Mouse (Mus musculus): Measurements from ENCODE around the gene Glrx5. TPM values are rescaled to one million over a fixed set of nuclear protein-coding genes. Genes with fewer than 3 reads are reported as not detected.

The Glrx5 gene
- polyA plus RNA-seq, 2 experiments, result 70.0 to 175 TPM

DNA sequence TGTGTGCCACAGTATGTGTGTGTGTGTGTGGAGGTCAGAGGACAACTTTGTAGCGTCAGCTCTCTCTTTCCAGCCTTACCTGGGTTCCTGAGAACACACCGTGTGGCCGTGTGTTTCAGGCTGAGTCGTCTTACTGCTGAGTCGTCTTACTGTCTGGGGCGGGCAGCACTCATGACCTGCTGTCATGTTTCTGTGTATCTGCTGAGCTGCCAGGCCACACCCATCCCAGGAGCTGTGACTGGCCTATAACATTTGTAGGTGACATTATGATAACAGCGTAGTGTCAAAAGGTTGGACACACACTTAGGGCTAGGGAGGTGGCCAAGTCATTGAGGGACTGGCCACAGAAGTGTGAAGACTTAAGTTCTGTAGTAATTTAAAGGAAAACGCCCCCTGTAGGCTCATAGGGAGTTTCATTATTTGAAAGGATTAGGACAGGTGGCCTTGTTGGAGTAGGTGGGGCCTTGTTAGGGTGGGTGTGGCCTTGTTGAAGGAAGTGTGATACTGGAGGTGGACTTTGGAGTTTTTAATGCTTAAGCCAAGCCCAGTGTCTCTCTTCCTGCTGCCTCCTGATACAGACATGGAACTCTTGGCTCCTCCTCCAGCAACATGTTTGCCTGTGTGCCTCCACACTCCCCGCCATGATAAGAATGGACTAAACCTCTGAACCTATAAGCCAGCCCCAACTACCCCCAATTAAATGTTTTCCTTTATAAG, 36.3 kb upstream of the Glrx5 start:
- Histone ChIP-seq H3K27me3 (ENCODE audit: control insufficient read depth, insufficient read depth, low read length) (no peaks in the 10 kb centered on the region), H3K4me2 (replicated peaks; ENCODE audit: low read depth, low read length, severe bottlenecking) (no peak overlapping the region), H3K9me3 (ENCODE audit: control insufficient read depth, low read length) (no peaks in the 10 kb centered on the region), H3K4me3 (replicated peaks; ENCODE audit: low read length) (no peak overlapping the region), H3K27ac (replicated peaks; ENCODE audit: low read depth, low read length) (no peak overlapping the region), H3K36me3 (ENCODE audit: control insufficient read depth, insufficient read depth, low read length) (no peaks in the 10 kb centered on the region), H3K9ac (ENCODE audit: low read depth, low read length, severe bottlenecking) (no peak overlapping the region), H3K4me1 (ENCODE audit: control insufficient read depth, insufficient read depth, low read length) (no peaks in the 10 kb centered on the region)
- WGBS, result 78% methylated on average over 9 of the region's 9 CpGs
- ATAC-seq (ENCODE audit: low FRiP score, low read depth), result no peak
- TF ChIP-seq POLR2A (IDR thresholded peaks at IDR 0.05; ENCODE audit: borderline replicate concordance, extremely low read depth, insufficient read depth, insufficient read length), result no peak
- DNase-seq (ENCODE audit: low spot score), result no peak

DNA sequence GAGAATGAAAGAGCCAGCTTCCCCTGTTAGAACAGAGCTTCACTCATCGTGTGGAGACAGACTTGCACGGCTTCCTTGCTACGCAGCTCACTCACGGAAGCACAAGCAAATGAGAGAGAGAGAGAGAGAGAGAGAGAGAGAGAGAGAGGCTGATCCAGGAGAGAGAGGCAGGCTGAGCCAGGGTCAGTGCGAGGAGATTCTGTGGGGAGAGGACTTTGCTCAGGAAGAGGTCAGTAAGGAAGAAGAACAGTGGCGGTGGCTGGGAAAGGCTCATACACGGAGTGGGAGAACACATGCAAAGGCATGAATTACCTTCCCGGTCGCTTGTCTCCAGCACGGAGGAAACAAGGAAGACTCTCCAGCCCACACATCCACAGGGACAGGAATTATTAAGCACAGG, 35.3 kb upstream of the Glrx5 start:
- Histone ChIP-seq H3K36me3 (ENCODE audit: control insufficient read depth, insufficient read depth, low read length) (no peaks in the 10 kb centered on the region), H3K4me3 (replicated peaks; ENCODE audit: low read length) (no peak overlapping the region), H3K9ac (ENCODE audit: low read depth, low read length, severe bottlenecking) (no peak overlapping the region), H3K4me1 (ENCODE audit: control insufficient read depth, insufficient read depth, low read length) (no peaks in the 10 kb centered on the region), H3K9me3 (ENCODE audit: control insufficient read depth, low read length) (no peaks in the 10 kb centered on the region), H3K27ac (replicated peaks; ENCODE audit: low read depth, low read length) (no peak overlapping the region), H3K4me2 (replicated peaks; ENCODE audit: low read depth, low read length, severe bottlenecking) (no peak overlapping the region), H3K27me3 (ENCODE audit: control insufficient read depth, insufficient read depth, low read length) (no peaks in the 10 kb centered on the region)
- TF ChIP-seq POLR2A (IDR thresholded peaks at IDR 0.05; ENCODE audit: borderline replicate concordance, extremely low read depth, insufficient read depth, insufficient read length), result no peak
- no peak for DNase-seq (ENCODE audit: low spot score)
- WGBS, result 85% methylated on average over 10 of the region's 10 CpGs
- ATAC-seq (ENCODE audit: low FRiP score, low read depth), result no peak

DNA sequence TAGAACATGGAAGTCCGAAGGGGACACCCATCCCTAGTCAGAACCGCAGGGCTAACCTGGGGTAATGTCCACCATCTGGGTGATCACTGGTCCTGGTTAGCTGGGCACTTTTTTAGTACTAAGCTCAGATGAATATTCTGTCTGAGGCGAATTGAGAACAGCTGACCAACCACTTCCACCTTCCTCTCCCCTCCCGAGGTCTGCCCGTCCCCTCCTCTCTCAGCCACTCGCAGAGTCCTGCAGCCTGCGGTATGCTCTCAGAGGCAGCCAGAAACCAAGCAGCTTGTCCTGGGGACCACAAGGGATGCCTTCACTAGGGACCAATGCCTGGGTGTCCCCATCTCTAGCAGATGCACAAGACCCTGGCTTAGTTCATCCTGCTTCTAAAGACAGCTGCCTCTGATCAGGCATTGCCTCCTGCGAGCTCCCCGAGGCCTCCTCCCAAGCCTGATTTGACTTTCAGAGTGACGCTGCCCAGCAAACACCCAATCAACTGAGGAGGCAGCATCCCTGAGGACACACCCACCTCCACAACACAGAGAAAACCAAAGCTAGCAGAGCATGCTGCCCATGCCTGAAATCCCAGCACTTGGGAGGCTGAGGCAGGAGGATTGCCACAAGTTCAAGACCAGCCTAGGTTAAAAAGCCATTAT, 34.7 kb upstream of the Glrx5 start:
- no peak for TF ChIP-seq POLR2A (IDR thresholded peaks at IDR 0.05; ENCODE audit: borderline replicate concordance, extremely low read depth, insufficient read depth, insufficient read length)
- ATAC-seq (ENCODE audit: low FRiP score, low read depth), result no peak
- Histone ChIP-seq H3K9ac (ENCODE audit: low read depth, low read length, severe bottlenecking) (no peak overlapping the region), H3K9me3 (ENCODE audit: control insufficient read depth, low read length) (no peaks in the 10 kb centered on the region), H3K4me2 (replicated peaks; ENCODE audit: low read depth, low read length, severe bottlenecking) (no peak overlapping the region), H3K27ac (replicated peaks; ENCODE audit: low read depth, low read length) (no peak overlapping the region), H3K4me1 (ENCODE audit: control insufficient read depth, insufficient read depth, low read length) (no peaks in the 10 kb centered on the region), H3K36me3 (ENCODE audit: control insufficient read depth, insufficient read depth, low read length) (no peaks in the 10 kb centered on the region), H3K4me3 (replicated peaks; ENCODE audit: low read length) (no peak overlapping the region), H3K27me3 (ENCODE audit: control insufficient read depth, insufficient read depth, low read length) (no peaks in the 10 kb centered on the region)
- DNase-seq (ENCODE audit: low spot score), result no peak
- WGBS, result 84% methylated on average over 10 of the region's 10 CpGs

DNA sequence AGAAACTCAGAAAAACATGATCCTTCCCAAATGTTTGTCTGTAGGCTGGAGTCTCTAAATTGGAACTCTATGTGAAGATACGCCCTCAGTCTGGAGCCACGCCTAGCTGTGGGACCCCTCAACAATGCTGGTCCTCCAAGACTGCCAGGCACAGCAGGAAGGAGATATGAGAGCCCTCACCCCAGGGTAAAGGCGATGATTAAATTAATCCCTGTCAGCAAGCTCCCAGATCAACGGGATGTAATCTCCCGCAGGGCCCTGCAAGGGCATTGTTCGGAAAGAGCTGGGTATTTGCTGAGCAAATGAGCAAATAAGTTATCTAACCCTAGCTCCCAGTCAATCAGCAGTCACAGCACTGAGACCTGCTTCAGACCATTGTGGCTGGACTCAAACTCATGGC, 33.9 kb upstream of the Glrx5 start:
- no peak overlapping the region for H3K27ac ChIP-seq (replicated peaks; ENCODE audit: low read depth, low read length)
- no peaks in the 10 kb centered on the region for H3K27me3 ChIP-seq (ENCODE audit: control insufficient read depth, insufficient read depth, low read length)
- no peak overlapping the region for H3K4me2 ChIP-seq (replicated peaks; ENCODE audit: low read depth, low read length, severe bottlenecking)
- no peaks in the 10 kb centered on the region for H3K9me3 ChIP-seq (ENCODE audit: control insufficient read depth, low read length)
- DNase-seq (ENCODE audit: low spot score) (no peak), ATAC-seq (ENCODE audit: low FRiP score, low read depth) (no peak)
- TF ChIP-seq POLR2A (IDR thresholded peaks at IDR 0.05; ENCODE audit: borderline replicate concordance, extremely low read depth, insufficient read depth, insufficient read length), result no peak
- no peak overlapping the region for H3K9ac ChIP-seq (ENCODE audit: low read depth, low read length, severe bottlenecking)
- no peaks in the 10 kb centered on the region for H3K36me3 ChIP-seq (ENCODE audit: control insufficient read depth, insufficient read depth, low read length)
- no peak overlapping the region for H3K4me3 ChIP-seq (replicated peaks; ENCODE audit: low read length)
- 83% methylated on average over 6 of the region's 6 CpGs for WGBS
- no peaks in the 10 kb centered on the region for H3K4me1 ChIP-seq (ENCODE audit: control insufficient read depth, insufficient read depth, low read length)

DNA sequence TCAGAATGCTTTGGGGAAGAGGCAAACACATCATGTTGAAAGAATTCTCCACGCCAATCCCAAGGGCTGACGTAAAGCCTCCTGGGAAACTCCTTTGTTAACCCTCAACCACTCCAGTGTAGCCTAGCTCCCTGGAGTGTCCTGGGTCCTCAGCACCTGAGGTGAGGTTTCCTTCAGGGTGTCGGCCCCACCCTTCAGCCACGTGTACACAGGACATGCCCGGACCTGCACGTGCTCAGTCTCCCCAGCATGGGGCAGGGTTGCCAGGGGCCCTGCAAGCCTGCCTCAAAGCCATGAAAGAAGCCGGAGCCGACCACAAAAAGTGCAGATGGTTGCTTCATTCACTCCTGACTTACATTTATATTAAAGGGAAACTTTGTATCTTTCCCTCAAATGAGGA, 33.3 kb upstream of the Glrx5 start:
- Histone ChIP-seq H3K27ac (replicated peaks; ENCODE audit: low read depth, low read length) (no peak overlapping the region), H3K4me2 (replicated peaks; ENCODE audit: low read depth, low read length, severe bottlenecking) (no peak overlapping the region), H3K9me3 (ENCODE audit: control insufficient read depth, low read length) (no peaks in the 10 kb centered on the region), H3K27me3 (ENCODE audit: control insufficient read depth, insufficient read depth, low read length) (no peaks in the 10 kb centered on the region), H3K36me3 (ENCODE audit: control insufficient read depth, insufficient read depth, low read length) (no peaks in the 10 kb centered on the region), H3K4me3 (replicated peaks; ENCODE audit: low read length) (no peak overlapping the region), H3K9ac (ENCODE audit: low read depth, low read length, severe bottlenecking) (no peak overlapping the region), H3K4me1 (ENCODE audit: control insufficient read depth, insufficient read depth, low read length) (no peaks in the 10 kb centered on the region)
- ATAC-seq (ENCODE audit: low FRiP score, low read depth) (no peak), DNase-seq (ENCODE audit: low spot score) (no peak)
- no peak for TF ChIP-seq POLR2A (IDR thresholded peaks at IDR 0.05; ENCODE audit: borderline replicate concordance, extremely low read depth, insufficient read depth, insufficient read length)
- 63% methylated on average over 8 of the region's 8 CpGs for WGBS
